Mouse (Mus musculus) cerebellum, adult 2 months (tissue): ENCODE results near the gene Prm1. TPM values are rescaled to one million over a fixed set of nuclear protein-coding genes. Genes with fewer than 3 reads are reported as not detected.
A peak's percentile ranks its signal among the peaks of the same experiment; 100 is the strongest.
"Not testable (repeated sequence)": the region's sequence is repeated elsewhere in the genome, so short reads cannot be mapped to it uniquely, and the experiment has no call there.

Experiments
- DNase-seq, 2 experiments: peaks; one replicate each; pipeline ENCODE4 v3.0.0; 2021
- H3K27ac ChIP-seq: fragments of 200-500 bp; 2 replicates; pipeline ENCODE4 v1.5.1; 2012; ENCODE audit warnings: low read length, control low read depth, inconsistent platforms; ENCODE audit not compliant: insufficient read depth
- H3K27me3 ChIP-seq: fragments of 200-500 bp; 2 replicates; pipeline ENCODE4 v1.6.1; 2012; ENCODE audit warnings: inconsistent platforms, mild to moderate bottlenecking, low read length, moderate library complexity; ENCODE audit not compliant: control insufficient read depth, insufficient read depth
- H3K4me1 ChIP-seq: fragments of 200-500 bp; 2 replicates; pipeline ENCODE4 v1.6.1; 2011; ENCODE audit warnings: low read length; ENCODE audit not compliant: control insufficient read depth, insufficient read depth
- H3K4me3 ChIP-seq: fragments of 200-500 bp; replicated peaks from 2 replicates; pipeline ENCODE3; 2011; ENCODE audit warnings: mild to moderate bottlenecking, low read depth, low read length, control low read depth; ENCODE audit not compliant: insufficient read depth
- CTCF ChIP-seq: fragments of 200-500 bp; IDR thresholded peaks from 2 replicates; pipeline ENCODE4 v1.5.1; 2011; ENCODE audit warnings: low read depth, mild to moderate bottlenecking, control low read depth, low read length, moderate library complexity, borderline replicate concordance; ENCODE audit not compliant: insufficient read depth
- POLR2A ChIP-seq: fragments of 200-500 bp; IDR thresholded peaks from 2 replicates; pipeline ENCODE4 v1.6.1; 2011; ENCODE audit warnings: low read length, control low read depth, borderline replicate concordance; ENCODE audit not compliant: insufficient read depth
- WGBS: fragments of 180-500 bp; shearing (Covaris S2); methylation state at CpG from one replicate; pipeline ENCODE4 v1.1.7; 2018; 5-methylcytosine and 5-hydroxymethylcytosine counted together
- polyA plus RNA-seq: library from polyadenylated mRNA; depleted of rRNA; stranded (reverse); fragments of >200 nt; gene quantifications from 2 replicates; pipeline ENCODE4 v1.2.3, GENCODE M21; 2012; rRNA removed

Prm1 gene
- not detected in 2 replicates for polyA plus RNA-seq

DNA sequence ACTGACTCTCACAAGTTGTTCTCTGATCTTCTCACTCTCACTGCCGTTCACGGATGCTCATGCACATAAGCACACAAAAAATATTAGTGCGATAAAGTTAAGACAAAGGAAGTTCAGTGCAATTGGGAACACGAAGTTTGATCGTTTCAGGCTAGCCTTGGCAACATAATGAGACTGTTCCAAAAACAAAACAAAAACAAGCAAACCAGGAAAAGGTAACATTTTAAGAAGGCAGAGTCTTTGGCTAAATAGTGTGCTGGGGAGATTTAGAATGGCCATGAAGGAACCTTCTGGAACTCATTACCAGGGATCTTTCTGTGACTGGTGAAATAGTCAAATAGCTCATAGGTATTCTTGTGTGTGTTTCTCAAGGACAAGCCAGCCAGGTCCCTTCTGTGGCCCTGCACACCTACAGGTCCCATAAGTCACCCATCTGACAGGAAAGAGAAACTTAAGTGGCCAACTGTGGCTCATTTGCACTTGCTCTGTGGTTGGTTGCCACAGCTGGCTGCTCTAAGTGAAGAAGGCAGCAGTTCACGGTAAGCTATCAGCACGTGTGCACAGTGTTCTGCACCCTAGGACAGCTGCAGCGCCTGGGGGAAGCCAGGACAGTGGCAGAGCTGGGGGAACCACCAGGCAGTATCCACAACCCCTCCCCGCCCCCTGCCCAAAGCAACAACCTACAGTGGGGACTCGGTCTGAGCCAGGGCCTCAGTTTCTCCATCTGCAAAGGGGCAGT is at the start of gene Prm1:
Gene Prm1 (minus strand): TSS at position 51 of the 739 bp plus-strand sequence.
- Histone ChIP-seq H3K4me1 (peaks cover 3% of the 10 kb centered on the region), H3K27me3 (no peaks in the 10 kb centered on the region), H3K4me3 (no peak within 1 kb of the TSS), H3K27ac (no peak within 1 kb of the TSS)
- DNase-seq = no peak
- no peak for TF ChIP-seq CTCF
- no peak for TF ChIP-seq POLR2A
- 84% methylated on average over 10 of the region's 10 CpGs for WGBS

DNA sequence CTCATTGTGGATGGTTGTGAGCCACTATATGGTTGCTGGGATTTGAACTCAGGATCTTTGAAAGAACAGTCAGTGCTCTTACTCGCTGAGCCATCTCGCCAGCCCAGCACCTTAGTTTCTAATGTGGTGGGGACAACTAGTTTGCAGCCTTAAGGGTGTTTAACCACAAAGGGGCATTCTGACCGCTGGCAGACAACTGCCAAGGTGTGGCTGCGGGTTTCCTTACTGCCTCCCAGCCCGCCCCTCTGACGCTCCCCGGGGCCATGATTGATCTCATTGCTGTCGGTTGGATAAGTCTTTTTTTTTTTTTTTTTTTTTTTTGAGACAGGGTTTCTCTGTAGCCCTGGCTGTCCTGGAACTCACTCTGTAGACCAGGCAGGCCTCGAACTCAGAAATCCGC is 46.6 kb upstream of the Prm1 start:
- H3K27me3 ChIP-seq, H3K4me3 ChIP-seq, DNase-seq, H3K27ac ChIP-seq: not testable (repeated sequence)
- 99% methylated on average over 10 of the region's 10 CpGs for WGBS
- peaks cover 26% of the 10 kb centered on the region for H3K4me1 ChIP-seq

DNA sequence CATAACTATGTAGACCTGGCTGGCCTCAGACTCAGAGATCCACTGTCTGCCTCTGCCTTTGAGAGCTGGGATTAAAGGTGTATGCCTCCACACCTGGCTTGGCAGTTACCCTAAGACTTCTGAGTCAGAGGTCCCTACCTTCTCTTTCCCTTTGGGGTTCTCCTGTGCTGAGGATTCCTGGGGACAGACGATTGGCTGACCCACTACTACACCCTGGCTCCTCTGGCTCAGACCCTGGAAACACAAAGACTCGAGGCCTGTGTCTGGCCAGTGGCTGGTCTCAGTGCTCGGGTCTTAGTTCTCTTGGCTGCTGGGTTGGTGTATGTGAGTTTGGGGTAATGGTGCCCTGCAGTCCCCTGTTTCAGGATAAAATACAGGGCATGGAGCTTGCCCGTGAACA is 45.3 kb upstream of the Prm1 start:
- 56% methylated on average over 4 of the region's 4 CpGs for WGBS

DNA sequence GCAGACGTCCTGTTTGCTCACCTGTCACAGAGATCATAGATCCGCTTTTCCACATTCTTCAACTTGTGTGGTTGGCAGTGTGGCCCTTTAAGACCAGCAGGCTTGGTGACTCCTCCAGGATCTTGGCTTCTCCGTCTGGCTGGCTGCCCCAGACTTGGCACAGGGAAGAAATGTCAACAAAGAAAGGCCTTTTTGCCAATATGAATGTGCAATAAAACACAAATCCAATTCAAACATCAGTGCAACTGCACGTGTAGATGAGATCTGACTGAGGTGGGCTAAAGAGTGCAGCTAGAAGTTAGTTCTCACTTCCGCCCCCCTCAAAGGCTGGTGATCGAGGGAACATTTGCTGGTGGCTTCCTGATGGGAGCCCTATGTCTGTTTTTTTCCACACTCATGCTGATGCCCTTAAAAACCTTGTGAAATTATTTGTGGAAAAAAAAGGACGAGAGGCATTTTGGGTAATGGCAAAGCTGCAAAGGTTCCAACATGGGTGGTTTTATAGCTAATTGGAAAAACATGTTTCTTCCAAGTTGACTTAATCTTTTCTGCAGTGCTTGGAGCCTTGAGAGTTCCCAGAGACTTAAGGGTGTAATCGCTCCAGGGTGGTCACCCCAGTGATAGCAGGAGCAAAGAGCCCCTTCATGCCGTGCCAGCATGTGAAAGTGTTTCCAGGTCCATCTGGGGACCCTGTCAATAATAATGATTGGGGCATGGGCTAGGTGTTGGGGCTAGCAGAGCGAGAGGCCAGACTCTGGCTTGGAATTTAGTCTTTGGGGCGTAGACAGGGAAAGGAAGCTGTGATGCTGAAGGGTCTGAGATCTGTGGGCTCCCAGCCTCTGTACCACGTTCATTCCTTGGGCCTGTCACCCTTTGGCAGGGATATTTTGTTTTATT is 44.6 kb upstream of the Prm1 start:
- peak; percentile 91 to 92 for DNase-seq
- Histone ChIP-seq H3K4me3 (peak overlapping the region; percentile 15), H3K27ac (peak overlapping the region; percentile 89), H3K27me3 (no peaks in the 10 kb centered on the region), H3K4me1 (peaks cover 32% of the 10 kb centered on the region)
- TF ChIP-seq POLR2A (no peak), CTCF (no peak)
- WGBS = 21% methylated on average over 12 of the region's 12 CpGs

More for the DNA sequence above, 45.3 kb upstream of the Prm1 start:
- no peaks in the 10 kb centered on the region for H3K27me3 ChIP-seq
- no peak for TF ChIP-seq POLR2A
- TF ChIP-seq CTCF = no peak
- no peak overlapping the region for H3K4me3 ChIP-seq
- H3K4me1 ChIP-seq = peaks cover 32% of the 10 kb centered on the region
- no peak for DNase-seq
- H3K27ac ChIP-seq = peak overlapping the region; percentile 89

DNA sequence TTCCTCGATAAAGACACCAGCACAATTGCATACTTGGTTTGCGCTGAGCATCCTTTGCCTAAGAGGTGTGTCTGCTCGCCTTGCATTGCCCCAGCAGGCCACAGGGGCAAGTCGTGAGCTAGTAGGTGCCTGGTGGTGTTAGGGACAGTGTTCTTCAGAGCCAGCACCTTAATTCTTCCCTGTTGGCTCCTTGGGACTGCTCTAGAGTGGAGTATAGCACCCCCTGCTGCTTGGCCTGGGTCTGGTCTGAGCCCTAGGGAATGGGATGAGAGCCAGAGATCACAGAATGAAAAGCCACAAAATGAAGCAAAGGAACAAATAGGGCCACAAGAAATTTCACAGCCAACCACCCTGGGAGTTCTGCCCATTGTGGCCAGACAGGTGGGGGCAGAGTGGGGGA is 40.9 kb upstream of the Prm1 start:
- 67% methylated on average over 4 of the region's 4 CpGs for WGBS
- TF ChIP-seq POLR2A (no peak), CTCF (peak; percentile 35; the same call in 1 of the 2 replicates)
- Histone ChIP-seq H3K27me3 (no peaks in the 10 kb centered on the region), H3K4me3 (no peak overlapping the region), H3K27ac (no peak overlapping the region), H3K4me1 (peaks cover 32% of the 10 kb centered on the region)
- peak; percentile 61 to 65 for DNase-seq

DNA sequence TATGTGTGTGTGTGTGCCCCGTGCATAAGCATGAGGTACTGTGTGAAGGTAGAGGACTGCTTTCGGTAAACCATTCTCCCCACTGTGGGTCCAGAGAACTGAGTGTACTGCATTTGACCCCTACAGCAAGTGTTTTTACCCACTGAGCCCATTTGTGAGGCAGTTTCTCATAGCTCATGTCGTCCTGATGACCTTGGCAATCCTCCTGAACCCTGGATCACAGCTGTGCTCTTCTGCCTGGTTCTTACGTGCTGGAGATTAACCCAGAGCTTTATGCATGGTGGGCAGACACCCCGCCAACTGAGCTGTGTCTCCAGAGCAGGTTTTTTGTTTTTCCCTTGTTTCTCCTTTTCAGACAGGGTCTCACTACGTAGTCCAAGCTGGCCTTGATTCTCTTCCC is 40.3 kb upstream of the Prm1 start:
- Histone ChIP-seq H3K4me3 (no peak overlapping the region), H3K27ac (no peak overlapping the region), H3K27me3 (no peaks in the 10 kb centered on the region), H3K4me1 (peaks cover 27% of the 10 kb centered on the region)
- no peak for DNase-seq
- TF ChIP-seq CTCF (no peak), POLR2A (no peak)
- WGBS = 78% methylated on average over 6 of the region's 6 CpGs

DNA sequence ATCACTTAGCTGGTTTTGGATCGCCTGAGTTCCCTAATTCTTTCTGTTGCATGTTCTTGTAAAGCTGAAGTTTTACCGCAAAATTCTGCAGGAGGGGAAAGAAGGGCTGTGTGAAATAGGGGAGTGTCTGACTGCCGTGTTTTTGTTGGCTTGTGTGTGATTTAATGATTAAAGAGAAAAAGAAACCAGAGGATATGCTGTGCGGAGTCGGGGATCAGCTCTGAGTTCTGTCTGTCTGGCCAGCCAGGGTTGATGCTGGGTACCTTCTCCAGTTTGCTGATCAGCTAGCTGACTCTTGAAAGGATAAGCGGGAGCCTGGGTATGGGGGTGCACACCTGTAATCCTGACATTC is 38.7 kb upstream of the Prm1 start:
- H3K27me3 ChIP-seq = no peaks in the 10 kb centered on the region
- no peak overlapping the region for H3K4me3 ChIP-seq
- H3K4me1 ChIP-seq = peaks cover 13% of the 10 kb centered on the region
- 81% methylated on average over 6 of the region's 6 CpGs for WGBS
- TF ChIP-seq POLR2A = no peak
- TF ChIP-seq CTCF = no peak
- H3K27ac ChIP-seq = no peak overlapping the region
- no peak for DNase-seq

DNA sequence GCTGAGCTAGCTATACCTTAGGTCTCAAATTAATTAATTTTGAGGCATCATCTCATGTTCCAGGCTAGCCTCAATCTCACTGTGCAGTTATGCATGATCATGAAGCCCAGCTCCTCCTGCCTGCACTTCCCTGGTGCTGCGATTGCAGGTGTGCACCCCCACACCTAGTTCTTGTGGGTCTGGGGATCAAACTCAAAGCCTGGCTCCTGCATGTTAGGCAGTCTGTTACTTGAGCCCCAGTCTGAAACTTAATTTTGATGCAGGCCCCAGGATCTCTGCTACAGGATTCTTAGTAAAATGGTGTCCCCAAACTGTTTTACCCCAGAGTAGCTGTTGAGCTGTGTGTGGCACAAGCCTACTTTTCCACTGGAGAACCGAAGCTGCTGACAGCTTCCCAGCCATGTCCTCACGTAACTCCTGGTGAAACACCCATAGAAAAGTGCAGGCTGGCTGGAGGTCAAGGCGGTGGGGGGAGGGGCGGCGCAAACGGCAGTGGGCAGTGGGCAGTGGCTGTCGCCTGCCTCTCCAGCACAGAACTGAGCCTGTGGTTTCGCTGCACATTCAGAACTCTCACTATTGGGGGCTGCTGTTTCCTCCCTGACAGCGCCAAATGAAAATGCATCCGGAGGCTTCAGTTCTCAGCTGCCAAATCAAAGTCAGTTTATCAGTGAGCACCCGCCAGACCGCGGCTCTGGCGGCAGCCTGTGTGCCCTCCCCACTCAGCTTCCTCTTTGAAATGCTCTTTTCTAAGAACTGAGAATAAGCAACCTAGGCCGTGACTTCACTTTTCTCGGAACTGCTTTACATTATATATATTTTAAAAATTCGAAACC is 38.1 kb upstream of the Prm1 start:
- peak overlapping the region; percentile 20 for H3K4me3 ChIP-seq
- WGBS = 23% methylated on average over 18 of the region's 18 CpGs
- TF ChIP-seq CTCF (no peak), POLR2A (no peak)
- H3K27ac ChIP-seq = no peak overlapping the region
- peaks cover 10% of the 10 kb centered on the region for H3K4me1 ChIP-seq
- DNase-seq = no peak
- H3K27me3 ChIP-seq = no peaks in the 10 kb centered on the region
